Mouse (Mus musculus) forebrain, embryonic 13.5 days (tissue): ENCODE data around the gene 4930524B15Rik. TPM values are rescaled to one million over a fixed set of nuclear protein-coding genes. Genes with fewer than 3 reads are reported as not detected.
"Not testable (repeated sequence)": the region's sequence is repeated elsewhere in the genome, so short reads cannot be mapped to it uniquely, and the experiment has no call there.

Experiments
- ATAC-seq: fragments of 200-750 bp; cut with Nextera tagmentation; 2 replicates; pipeline ENCODE4 v1.8.0; 2017
- H3K27ac ChIP-seq: fragments of 300-500 bp; sonication (generic); 2 replicates; pipeline ENCODE4 v1.5.1; 2015; ENCODE audit warnings: inconsistent platforms, mild to moderate bottlenecking, moderate library complexity
- H3K27me3 ChIP-seq: fragments of 300-500 bp; sonication (generic); 2 replicates; pipeline ENCODE4 v1.6.1; 2015; ENCODE audit warnings: mild to moderate bottlenecking, inconsistent platforms
- H3K36me3 ChIP-seq: fragments of 300-500 bp; sonication (generic); 2 replicates; pipeline ENCODE4 v1.6.1; 2015; ENCODE audit warnings: mild to moderate bottlenecking, inconsistent platforms; ENCODE audit not compliant: poor library complexity, severe bottlenecking
- H3K4me1 ChIP-seq: fragments of 300-500 bp; sonication (generic); 2 replicates; pipeline ENCODE4 v1.6.1; 2015; ENCODE audit warnings: inconsistent platforms
- H3K4me2 ChIP-seq: fragments of 300-500 bp; sonication (generic); 2 replicates; pipeline ENCODE4 v1.6.1; 2015; ENCODE audit warnings: inconsistent platforms, mild to moderate bottlenecking, moderate library complexity
- H3K4me3 ChIP-seq: fragments of 300-500 bp; sonication (generic); 2 replicates; pipeline ENCODE4 v1.5.1; 2015; ENCODE audit warnings: mild to moderate bottlenecking, inconsistent platforms
- H3K9ac ChIP-seq: fragments of 300-500 bp; sonication (generic); 2 replicates; pipeline ENCODE4 v1.6.1; 2015; ENCODE audit warnings: mild to moderate bottlenecking, inconsistent platforms
- H3K9me3 ChIP-seq: fragments of 300-500 bp; sonication (generic); replicated peaks from 2 replicates; pipeline ENCODE4 v1.6.1; 2016; ENCODE audit warnings: inconsistent platforms
- WGBS: fragments of 180-500 bp; shearing (Covaris S2); methylation state at CpG from one replicate; pipeline ENCODE4 v1.1.7; 2015; 5-methylcytosine and 5-hydroxymethylcytosine counted together
- polyA plus RNA-seq: library from polyadenylated mRNA; unstranded; fragments of >200 nt; fragmentation: Nextera tagmentation; extraction: Ambion mirVana; gene quantifications from 2 replicates; pipeline ENCODE4 v1.2.1, GENCODE M21; 2015

The 4930524B15Rik gene
- polyA plus RNA-seq, 1 experiment from 2014 or later, result 0.10 TPM

GRCm38 (mm10) chr11:31960071-31960470, 5.3 kb upstream of the 4930524B15Rik start:
- Histone ChIP-seq H3K4me1 (no peaks in the 10 kb centered on the region), H3K9me3 (no peaks in the 10 kb centered on the region), H3K4me2 (no peak overlapping the region), H3K9ac (no peak overlapping the region), H3K4me3 (no peak overlapping the region), H3K36me3 (no peaks in the 10 kb centered on the region), H3K27me3 (no peaks in the 10 kb centered on the region), H3K27ac (no peak overlapping the region)
- no peak for ATAC-seq

GRCm38 (mm10) chr11:31963993-31964392, 1.4 kb upstream of the 4930524B15Rik start:
- no peak for ATAC-seq
- no peaks in the 10 kb centered on the region for H3K36me3 ChIP-seq
- no peak overlapping the region for H3K4me3 ChIP-seq
- no peaks in the 10 kb centered on the region for H3K9me3 ChIP-seq
- no peak overlapping the region for H3K9ac ChIP-seq
- no peak overlapping the region for H3K27ac ChIP-seq
- H3K4me2 ChIP-seq, result no peak overlapping the region
- H3K4me1 ChIP-seq, result peaks cover 3% of the 10 kb centered on the region; the same call in 1 of the 2 replicates
- no peaks in the 10 kb centered on the region for H3K27me3 ChIP-seq
- WGBS, result 95% methylated on average over 1 of the region's 1 CpGs

GRCm38 (mm10) chr11:31974132-31974531, 8.7 kb downstream of the 4930524B15Rik start:
- H3K9me3 ChIP-seq, result no peaks in the 10 kb centered on the region
- H3K27me3 ChIP-seq, result no peaks in the 10 kb centered on the region
- H3K4me3 ChIP-seq, result no peak overlapping the region
- H3K4me2 ChIP-seq, result no peak overlapping the region
- no peaks in the 10 kb centered on the region for H3K4me1 ChIP-seq
- H3K9ac ChIP-seq, result no peak overlapping the region
- no peak for ATAC-seq
- WGBS, result 87% methylated on average over 4 of the region's 4 CpGs
- no peaks in the 10 kb centered on the region for H3K36me3 ChIP-seq
- no peak overlapping the region for H3K27ac ChIP-seq

- no peak overlapping the region for H3K27ac ChIP-seq
- H3K9ac ChIP-seq, result no peak overlapping the region
- no peak for ATAC-seq
- no peaks in the 10 kb centered on the region for H3K27me3 ChIP-seq
- H3K9me3 ChIP-seq, result peaks cover 5% of the 10 kb centered on the region; the same call in 1 of the 2 replicates
- 65% methylated on average over 8 of the region's 8 CpGs for WGBS
- H3K4me1 ChIP-seq, result no peaks in the 10 kb centered on the region
- H3K36me3 ChIP-seq, result no peaks in the 10 kb centered on the region
- H3K4me3 ChIP-seq, result no peak overlapping the region
- no peak overlapping the region for H3K4me2 ChIP-seq
These were observed 9.4 kb downstream of the 4930524B15Rik start for GRCm38 (mm10) chr11:31974826-31975225.

- no peak for ATAC-seq
- Histone ChIP-seq H3K4me2 (no peak overlapping the region), H3K27ac (no peak overlapping the region), H3K4me3 (no peak overlapping the region), H3K4me1 (no peaks in the 10 kb centered on the region), H3K9ac (no peak overlapping the region), H3K27me3 (no peaks in the 10 kb centered on the region), H3K36me3 (no peaks in the 10 kb centered on the region), H3K9me3 (peaks cover 9% of the 10 kb centered on the region; the same call in 1 of the 2 replicates)
- WGBS, result 84% methylated on average over 5 of the region's 5 CpGs
These were observed 10.3 kb downstream of the 4930524B15Rik start for GRCm38 (mm10) chr11:31975678-31976077.

- Histone ChIP-seq H3K4me2 (no peak overlapping the region), H3K27me3 (no peaks in the 10 kb centered on the region), H3K4me3 (no peak overlapping the region), H3K9me3 (peaks cover 9% of the 10 kb centered on the region; the same call in 1 of the 2 replicates), H3K27ac (no peak overlapping the region), H3K4me1 (no peaks in the 10 kb centered on the region), H3K9ac (no peak overlapping the region), H3K36me3 (no peaks in the 10 kb centered on the region)
- no peak for ATAC-seq
- 78% methylated on average over 5 of the region's 5 CpGs for WGBS
These were observed 10.7 kb downstream of the 4930524B15Rik start for GRCm38 (mm10) chr11:31976137-31976536.

GRCm38 (mm10) chr11:31980089-31980488, 14.7 kb downstream of the 4930524B15Rik start:
- not testable (repeated sequence) for H3K36me3 ChIP-seq, H3K4me1 ChIP-seq, ATAC-seq, H3K27me3 ChIP-seq, H3K9me3 ChIP-seq, H3K9ac ChIP-seq, H3K4me2 ChIP-seq, H3K27ac ChIP-seq, H3K4me3 ChIP-seq
- WGBS, result 89% methylated on average over 5 of the region's 5 CpGs

- WGBS, result 95% methylated on average over 7 of the region's 7 CpGs
- Histone ChIP-seq H3K27ac (no peak overlapping the region), H3K36me3 (no peaks in the 10 kb centered on the region), H3K9ac (no peak overlapping the region), H3K4me2 (no peak overlapping the region), H3K4me1 (no peaks in the 10 kb centered on the region), H3K27me3 (no peaks in the 10 kb centered on the region), H3K9me3 (peaks cover 9% of the 10 kb centered on the region), H3K4me3 (no peak overlapping the region)
- ATAC-seq, result no peak
These were observed 16.4 kb downstream of the 4930524B15Rik start for GRCm38 (mm10) chr11:31981830-31982229.

- not testable (repeated sequence) for H3K27ac ChIP-seq, H3K9me3 ChIP-seq, H3K4me1 ChIP-seq, H3K27me3 ChIP-seq, H3K9ac ChIP-seq, H3K36me3 ChIP-seq, H3K4me2 ChIP-seq, H3K4me3 ChIP-seq, ATAC-seq
- 78% methylated on average over 13 of the region's 13 CpGs for WGBS
These were observed 17.0 kb downstream of the 4930524B15Rik start for GRCm38 (mm10) chr11:31982247-31982943.

- H3K9me3 ChIP-seq, result peaks cover 9% of the 10 kb centered on the region
- no peak overlapping the region for H3K4me3 ChIP-seq
- ATAC-seq, result no peak
- no peak overlapping the region for H3K27ac ChIP-seq
- H3K9ac ChIP-seq, result no peak overlapping the region
- no peak overlapping the region for H3K4me2 ChIP-seq
- H3K27me3 ChIP-seq, result no peaks in the 10 kb centered on the region
- no peaks in the 10 kb centered on the region for H3K36me3 ChIP-seq
- H3K4me1 ChIP-seq, result no peaks in the 10 kb centered on the region
These were observed 17.9 kb downstream of the 4930524B15Rik start for GRCm38 (mm10) chr11:31983249-31983648.

- Histone ChIP-seq H3K9me3 (peaks cover 5% of the 10 kb centered on the region), H3K4me1 (no peaks in the 10 kb centered on the region), H3K4me2 (no peak overlapping the region), H3K27ac (no peak overlapping the region), H3K36me3 (no peaks in the 10 kb centered on the region), H3K27me3 (no peaks in the 10 kb centered on the region), H3K4me3 (no peak overlapping the region), H3K9ac (no peak overlapping the region)
- ATAC-seq, result no peak
- 82% methylated on average over 2 of the region's 2 CpGs for WGBS
These were observed 19.4 kb downstream of the 4930524B15Rik start for GRCm38 (mm10) chr11:31984786-31985185.

- no peak for ATAC-seq
- 93% methylated on average over 3 of the region's 3 CpGs for WGBS
- no peak overlapping the region for H3K4me3 ChIP-seq
- H3K9me3 ChIP-seq, result no peaks in the 10 kb centered on the region
- H3K4me1 ChIP-seq, result no peaks in the 10 kb centered on the region
- no peaks in the 10 kb centered on the region for H3K27me3 ChIP-seq
- H3K9ac ChIP-seq, result no peak overlapping the region
- H3K27ac ChIP-seq, result no peak overlapping the region
- H3K36me3 ChIP-seq, result no peaks in the 10 kb centered on the region
- H3K4me2 ChIP-seq, result no peak overlapping the region
These were observed 27.1 kb downstream of the 4930524B15Rik start for GRCm38 (mm10) chr11:31992535-31992934.

GRCm38 (mm10) chr11:31999716-32000115, 34.3 kb downstream of the 4930524B15Rik start:
- peak overlapping the region; percentile 37 for H3K27ac ChIP-seq
- no peaks in the 10 kb centered on the region for H3K27me3 ChIP-seq
- H3K36me3 ChIP-seq, result peaks cover 18% of the 10 kb centered on the region
- peak overlapping the region; percentile 57 for H3K4me2 ChIP-seq
- no peak overlapping the region for H3K4me3 ChIP-seq
- no peaks in the 10 kb centered on the region for H3K9me3 ChIP-seq
- 51% methylated on average over 2 of the region's 2 CpGs for WGBS
- H3K4me1 ChIP-seq, result peaks cover 32% of the 10 kb centered on the region
- H3K9ac ChIP-seq, result peak overlapping the region; percentile 45
- ATAC-seq, result 0 out of 2 replicates have a peak, but pooled peaks have one; percentile 16
